Mouse (Mus musculus) intestine, embryonic 16.5 days (tissue): ENCODE data around the gene Tnfaip2. TPM values are rescaled to one million over a fixed set of nuclear protein-coding genes. Genes with fewer than 3 reads are reported as not detected.

Experiments used
- ATAC-seq: fragments of 200-750 bp; cut with Nextera tagmentation; 2 replicates; pipeline ENCODE4 v1.8.0; 2017; ENCODE audit warnings: moderate TSS enrichment, moderate library complexity
- H3K27ac ChIP-seq: fragments of 300-500 bp; sonication (generic); 2 replicates; pipeline ENCODE4 v1.5.1; 2014; ENCODE audit warnings: mild to moderate bottlenecking, low read length
- H3K27me3 ChIP-seq: fragments of 300-500 bp; sonication (generic); replicated peaks from 2 replicates; pipeline ENCODE4 v1.6.1; 2014; ENCODE audit warnings: low read length, control low read depth, mixed read lengths; ENCODE audit not compliant: control insufficient read depth, insufficient read depth
- H3K36me3 ChIP-seq: fragments of 300-500 bp; sonication (generic); 2 replicates; pipeline ENCODE4 v1.6.1; 2014; ENCODE audit warnings: low read length, control low read depth; ENCODE audit not compliant: control insufficient read depth, insufficient read depth
- H3K4me1 ChIP-seq: fragments of 300-500 bp; sonication (generic); 2 replicates; pipeline ENCODE4 v1.6.1; 2014; ENCODE audit warnings: low read length, control low read depth, mixed read lengths; ENCODE audit not compliant: control insufficient read depth, insufficient read depth
- H3K4me2 ChIP-seq: fragments of 300-500 bp; sonication (generic); 2 replicates; pipeline ENCODE4 v1.6.1; 2014; ENCODE audit warnings: low read depth, low read length, control low read depth
- H3K4me3 ChIP-seq: fragments of 300-500 bp; sonication (generic); 2 replicates; pipeline ENCODE4 v1.5.1; 2014; ENCODE audit warnings: mild to moderate bottlenecking, low read length
- H3K9ac ChIP-seq: fragments of 300-500 bp; sonication (generic); 2 replicates; pipeline ENCODE4 v1.6.1; 2014; ENCODE audit warnings: low read depth, low read length
- H3K9me3 ChIP-seq: fragments of 300-500 bp; sonication (generic); 2 replicates; pipeline ENCODE4 v1.6.1; 2016; ENCODE audit warnings: low read length, control low read depth; ENCODE audit not compliant: control insufficient read depth
- WGBS: fragments of 180-500 bp; shearing (Covaris S2); extraction: QIAGEN DNeasy Blood & Tissue Kit; methylation state at CpG from one replicate; pipeline ENCODE4 v1.1.7; 2014; 5-methylcytosine and 5-hydroxymethylcytosine counted together
- polyA plus RNA-seq: library from polyadenylated mRNA; unstranded; fragments of >200 nt; fragmentation: Nextera tagmentation; extraction: Ambion mirVana; gene quantifications from 2 replicates; pipeline ENCODE4 v1.2.1, GENCODE M21; 2015

Tnfaip2 gene
- polyA plus RNA-seq, 1 experiment from 2014 or later, result 3.5 TPM

DNA sequence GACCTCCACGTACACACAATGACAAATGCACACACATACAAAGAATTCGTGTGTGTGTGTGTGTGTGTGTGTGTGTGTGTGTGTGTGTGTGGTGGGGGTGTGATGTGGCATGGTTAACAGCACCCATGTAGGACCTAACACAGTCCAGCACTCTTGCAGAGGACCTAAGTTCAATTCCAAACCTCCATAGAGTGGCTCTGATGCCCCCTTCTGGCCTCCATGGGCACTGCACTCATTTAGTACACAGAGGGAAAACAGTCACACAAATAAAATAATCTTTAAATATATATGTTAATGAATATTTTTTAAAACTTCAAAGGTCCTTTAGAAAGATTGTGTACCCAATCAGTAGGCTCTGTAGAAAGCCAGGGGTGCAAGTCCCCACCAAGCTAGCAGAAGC lies 37.6 kb downstream of the Tnfaip2 start:
- Histone ChIP-seq H3K27ac (no peak overlapping the region), H3K9ac (no peak overlapping the region), H3K4me1 (peaks cover 11% of the 10 kb centered on the region), H3K36me3 (no peaks in the 10 kb centered on the region), H3K9me3 (no peaks in the 10 kb centered on the region), H3K4me2 (no peak overlapping the region), H3K4me3 (no peak overlapping the region), H3K27me3 (0 out of 2 replicates have a peak, but pooled peaks cover 3% of the 10 kb centered on the region)
- 68% methylated on average over 2 of the region's 2 CpGs for WGBS
- ATAC-seq, result no peak

DNA sequence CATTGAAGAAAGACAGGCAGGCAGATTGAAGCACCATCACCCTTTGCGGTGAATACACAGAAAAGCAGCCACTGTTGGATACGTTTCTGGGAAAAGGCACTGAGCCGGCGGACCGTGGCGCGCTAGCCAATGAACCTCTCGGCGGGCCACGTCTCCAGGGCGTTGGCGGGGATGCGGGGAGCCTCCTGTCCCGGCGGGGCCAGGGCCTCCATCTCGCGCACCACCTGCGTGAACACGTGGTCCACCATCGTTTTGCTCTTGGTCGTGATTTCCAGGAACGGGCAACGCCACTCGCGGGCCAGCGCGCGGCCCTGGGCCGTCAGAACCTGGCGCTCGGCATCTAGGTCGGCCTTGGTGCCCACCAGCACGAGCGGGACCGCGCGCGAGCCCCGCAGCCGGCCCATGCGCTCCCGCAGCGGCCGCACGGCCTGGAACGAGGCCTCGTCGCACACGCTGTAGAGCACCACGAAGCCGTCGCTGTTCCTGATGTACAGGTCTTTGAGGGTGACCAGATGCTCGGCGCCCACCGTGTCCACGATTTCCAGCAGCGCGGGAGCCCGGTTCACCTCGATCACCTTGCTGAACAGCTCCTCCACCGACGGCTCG lies 42.9 kb downstream of the Tnfaip2 start:
- Histone ChIP-seq H3K27me3 (peaks cover 27% of the 10 kb centered on the region), H3K36me3 (no peaks in the 10 kb centered on the region), H3K9me3 (no peaks in the 10 kb centered on the region), H3K27ac (peak overlapping the region; percentile 78), H3K9ac (peak overlapping the region; percentile 70), H3K4me2 (peak overlapping the region; percentile 77), H3K4me3 (peak overlapping the region; percentile 60), H3K4me1 (peaks cover 16% of the 10 kb centered on the region)
- ATAC-seq, result peak; percentile 21; the same call in 1 of the 2 replicates
- under 1% methylated on average over 63 of the region's 63 CpGs for WGBS

GRCm38 (mm10) chr12:111485652-111486306 lies 43.5 kb downstream of the Tnfaip2 start, which contains the start of gene Gm266:
Gm266 (minus strand) TSS chr12:111485823.
- peak within 1 kb of the TSS; percentile 70 for H3K9ac ChIP-seq
- peak; percentile 83 for ATAC-seq
- peak within 1 kb of the TSS; percentile 78 for H3K27ac ChIP-seq
- peak within 1 kb of the TSS; percentile 77 for H3K4me2 ChIP-seq
- WGBS, result under 1% methylated on average over 52 of the region's 58 CpGs
- H3K4me3 ChIP-seq, result peak within 1 kb of the TSS; percentile 60
- peaks cover 16% of the 10 kb centered on the region for H3K4me1 ChIP-seq
- peaks cover 27% of the 10 kb centered on the region for H3K27me3 ChIP-seq
- H3K9me3 ChIP-seq, result no peaks in the 10 kb centered on the region
- H3K36me3 ChIP-seq, result no peaks in the 10 kb centered on the region

GRCm38 (mm10) chr12:111486455-111486854 lies 44.2 kb downstream of the Tnfaip2 start:
- Histone ChIP-seq H3K27ac (peak overlapping the region; percentile 78), H3K9ac (peak overlapping the region; percentile 70), H3K27me3 (peaks cover 27% of the 10 kb centered on the region), H3K9me3 (no peaks in the 10 kb centered on the region), H3K36me3 (no peaks in the 10 kb centered on the region), H3K4me2 (peak overlapping the region; percentile 77), H3K4me3 (peak overlapping the region; percentile 60), H3K4me1 (peaks cover 16% of the 10 kb centered on the region)
- no peak for ATAC-seq
- WGBS, result 6% methylated on average over 12 of the region's 12 CpGs

DNA sequence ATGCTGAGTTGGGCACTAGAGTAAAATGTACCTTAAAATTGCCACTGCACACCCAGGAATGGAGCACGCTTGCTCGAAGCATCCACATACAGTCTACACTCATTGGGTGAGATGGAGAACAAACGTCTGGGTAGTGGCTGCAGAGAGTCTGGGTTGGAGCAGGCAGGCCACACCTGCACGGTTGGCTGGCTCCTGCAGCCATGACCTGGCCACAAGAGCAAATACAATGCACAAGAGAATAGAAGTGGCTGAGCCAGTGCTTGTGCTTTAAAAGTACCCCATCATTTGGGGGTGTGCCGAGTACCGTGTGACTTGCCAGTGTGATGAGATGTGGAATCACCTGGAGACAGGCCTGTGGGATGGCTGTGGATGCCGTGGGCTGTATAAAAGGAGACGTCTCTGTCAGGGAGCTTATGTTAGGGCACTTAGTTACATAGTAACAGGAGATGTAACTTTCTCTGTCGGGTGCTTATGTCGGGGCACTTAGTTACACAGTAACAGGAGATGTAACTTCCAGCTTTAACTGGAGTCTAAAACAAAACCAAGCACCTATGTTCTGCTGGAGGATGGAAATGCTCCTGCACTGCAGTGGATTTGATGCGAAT lies 47.1 kb downstream of the Tnfaip2 start:
- WGBS, result 62% methylated on average over 11 of the region's 11 CpGs
- H3K4me2 ChIP-seq, result no peak overlapping the region
- H3K27ac ChIP-seq, result no peak overlapping the region
- no peak overlapping the region for H3K4me3 ChIP-seq
- no peak for ATAC-seq
- no peaks in the 10 kb centered on the region for H3K36me3 ChIP-seq
- no peak overlapping the region for H3K9ac ChIP-seq
- H3K27me3 ChIP-seq, result peaks cover 25% of the 10 kb centered on the region
- no peaks in the 10 kb centered on the region for H3K9me3 ChIP-seq
- peaks cover 16% of the 10 kb centered on the region for H3K4me1 ChIP-seq

DNA sequence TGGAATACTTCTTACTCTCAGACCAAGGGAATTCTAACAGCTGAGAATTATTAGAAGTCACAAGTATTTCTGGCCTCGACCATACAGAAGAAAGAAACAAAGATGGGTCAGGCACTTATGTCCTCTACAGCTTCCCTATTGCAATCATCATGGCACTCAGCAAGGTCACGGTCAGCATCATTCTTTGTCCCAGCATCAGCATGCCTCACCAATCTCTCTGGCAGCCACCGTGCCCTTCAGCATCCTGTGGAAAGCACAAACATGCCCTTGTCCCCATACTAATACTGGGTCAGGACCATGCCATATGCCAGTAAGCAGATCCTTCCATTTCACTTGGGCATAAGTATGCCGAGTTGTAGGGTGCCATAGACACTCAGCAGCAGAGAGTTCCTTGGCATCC lies 52.7 kb downstream of the Tnfaip2 start:
- no peaks in the 10 kb centered on the region for H3K27me3 ChIP-seq
- no peaks in the 10 kb centered on the region for H3K9me3 ChIP-seq
- H3K9ac ChIP-seq, result no peak overlapping the region
- H3K27ac ChIP-seq, result no peak overlapping the region
- H3K4me2 ChIP-seq, result no peak overlapping the region
- 74% methylated on average over 4 of the region's 4 CpGs for WGBS
- ATAC-seq, result no peak
- no peak overlapping the region for H3K4me3 ChIP-seq
- H3K36me3 ChIP-seq, result no peaks in the 10 kb centered on the region
- H3K4me1 ChIP-seq, result no peaks in the 10 kb centered on the region

DNA sequence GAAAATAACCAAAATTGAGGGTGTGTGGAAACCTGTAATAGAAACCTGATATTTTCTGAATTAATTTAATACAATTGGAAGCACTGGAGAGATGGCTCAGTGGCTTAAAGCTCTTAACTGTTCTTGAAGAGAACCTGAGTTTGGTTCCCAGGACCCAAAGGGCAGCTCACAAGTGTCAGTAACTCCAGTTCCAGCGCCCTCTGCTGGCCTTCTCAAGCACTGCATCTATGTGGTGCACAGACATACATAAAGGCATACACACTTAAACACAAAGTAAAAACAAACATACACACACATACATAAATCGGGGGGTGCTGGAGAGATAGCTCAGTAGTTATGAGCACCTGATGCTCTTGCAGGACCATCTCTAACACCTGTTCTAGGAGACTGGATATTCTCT lies 54.8 kb downstream of the Tnfaip2 start:
- Histone ChIP-seq H3K4me3 (no peak overlapping the region), H3K27ac (no peak overlapping the region), H3K4me2 (no peak overlapping the region), H3K4me1 (no peaks in the 10 kb centered on the region), H3K27me3 (no peaks in the 10 kb centered on the region), H3K9ac (no peak overlapping the region), H3K36me3 (no peaks in the 10 kb centered on the region), H3K9me3 (no peaks in the 10 kb centered on the region)
- no peak for ATAC-seq
- WGBS, result 42% methylated on average over 2 of the region's 2 CpGs

DNA sequence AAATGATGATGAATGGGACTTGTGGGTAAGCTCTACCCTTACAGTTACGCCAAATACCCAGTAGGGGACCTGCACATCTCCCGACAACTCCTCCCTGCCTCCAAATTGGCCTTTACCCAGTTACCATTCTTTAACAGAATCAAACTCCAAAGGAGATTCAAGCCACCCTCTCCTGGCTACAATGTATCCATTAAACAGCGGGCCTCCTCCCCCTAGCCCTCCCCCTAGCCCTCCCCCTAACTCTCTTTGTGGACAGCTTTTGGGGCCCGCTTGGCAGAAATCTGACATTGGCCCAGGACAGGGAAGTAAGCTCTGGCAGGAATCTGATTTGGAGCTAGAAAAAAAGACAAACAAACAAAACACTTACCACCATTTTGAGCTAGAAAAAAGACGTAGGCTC lies 57.3 kb downstream of the Tnfaip2 start:
- 70% methylated on average over 5 of the region's 5 CpGs for WGBS
- Histone ChIP-seq H3K27ac (no peak overlapping the region), H3K4me1 (no peaks in the 10 kb centered on the region; the same call in 1 of the 2 replicates), H3K36me3 (no peaks in the 10 kb centered on the region), H3K9me3 (no peaks in the 10 kb centered on the region), H3K4me2 (no peak overlapping the region), H3K9ac (no peak overlapping the region), H3K27me3 (no peaks in the 10 kb centered on the region), H3K4me3 (no peak overlapping the region)
- ATAC-seq, result no peak

- H3K9me3 ChIP-seq, result no peaks in the 10 kb centered on the region
- H3K27me3 ChIP-seq, result no peaks in the 10 kb centered on the region
- no peak overlapping the region for H3K27ac ChIP-seq
- H3K9ac ChIP-seq, result no peak overlapping the region
- no peak for ATAC-seq
- no peaks in the 10 kb centered on the region for H3K36me3 ChIP-seq
- H3K4me2 ChIP-seq, result no peak overlapping the region
- H3K4me3 ChIP-seq, result no peak overlapping the region
- WGBS, result 35% methylated on average over 5 of the region's 5 CpGs
- no peaks in the 10 kb centered on the region; the same call in 1 of the 2 replicates for H3K4me1 ChIP-seq
Measured at GRCm38 (mm10) chr12:111500725-111501124, 58.5 kb downstream of the Tnfaip2 start.
